Mouse (Mus musculus) splenic B cell, adult 2 months (primary cell): Measurements from ENCODE around the gene Slc9a6.

Experiments
- DNase-seq: peaks from one replicate; pipeline ENCODE4 v3.0.0-alpha.2; 2011; ENCODE audit warnings: low read depth, low spot score
- H3K27me3 ChIP-seq: 2 replicates; pipeline ENCODE4 v1.6.1; 2012; ENCODE audit warnings: mild to moderate bottlenecking, low read length, moderate library complexity, mixed read lengths; ENCODE audit not compliant: control insufficient read depth, poor library complexity, insufficient read depth, severe bottlenecking
- H3K36me3 ChIP-seq: 2 replicates; pipeline ENCODE4 v1.6.1; 2012; ENCODE audit warnings: mild to moderate bottlenecking, low read length, moderate library complexity, mixed read lengths; ENCODE audit not compliant: control insufficient read depth, poor library complexity, insufficient read depth, severe bottlenecking

The Slc9a6 gene

DNA sequence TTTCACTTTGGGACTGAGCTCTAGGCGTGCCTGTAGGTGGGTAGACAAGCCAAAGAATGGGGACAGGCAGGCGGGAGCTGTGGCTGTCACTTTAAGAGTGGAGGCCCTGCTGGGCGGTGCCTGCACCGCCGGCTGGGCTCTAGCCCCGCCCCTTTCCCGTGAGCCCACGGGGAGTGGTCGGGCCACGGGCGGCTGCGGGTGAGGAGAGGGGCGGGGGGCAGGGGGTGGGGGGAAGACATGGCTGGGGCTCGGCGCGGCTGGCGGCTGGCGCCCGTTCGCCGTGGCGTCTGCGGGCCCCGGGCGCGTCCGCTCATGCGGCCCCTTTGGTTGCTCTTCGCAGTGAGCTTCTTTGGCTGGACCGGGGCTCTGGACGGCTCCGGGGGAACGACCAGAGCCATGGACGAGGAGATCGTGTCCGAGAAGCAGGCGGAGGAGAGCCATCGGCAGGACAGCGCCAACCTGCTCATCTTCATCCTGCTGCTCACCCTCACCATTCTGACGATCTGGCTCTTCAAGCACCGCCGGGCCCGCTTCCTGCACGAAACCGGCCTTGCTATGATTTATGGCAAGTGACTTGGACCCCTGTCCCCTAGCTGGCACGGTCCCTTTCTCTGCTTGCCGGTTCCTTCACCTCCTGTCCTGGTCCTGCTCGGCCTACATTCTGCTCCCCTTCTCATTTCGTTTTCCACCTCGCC lies at the start of gene Slc9a6:
Slc9a6 (plus strand) TSS at position 135 of the 695 bp plus-strand sequence.
- H3K27me3 ChIP-seq = no peaks in the 10 kb centered on the region
- H3K36me3 ChIP-seq = no peaks in the 10 kb centered on the region
- peak; percentile 81 for DNase-seq

DNA sequence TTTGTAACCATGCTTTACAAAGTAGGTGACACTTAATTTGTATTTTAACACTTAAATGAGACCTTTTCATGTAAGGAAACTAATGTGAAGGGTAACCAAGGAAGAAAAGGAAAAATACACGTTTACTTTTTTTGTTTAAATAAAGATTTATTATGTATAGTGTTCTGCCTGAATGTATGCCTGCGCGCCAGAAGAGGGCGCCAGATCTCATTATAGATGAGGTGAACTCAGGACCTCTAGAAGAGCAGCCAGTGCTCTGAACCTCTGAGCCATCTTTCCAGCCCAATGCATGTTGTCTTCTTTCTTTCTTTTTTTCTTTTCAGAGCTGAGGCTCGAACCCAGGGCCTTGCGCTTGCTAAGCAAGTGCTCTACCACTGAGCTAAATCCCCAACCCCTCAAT lies 37.1 kb upstream of the Slc9a6 start:
- peak; percentile 53 for DNase-seq
- Histone ChIP-seq H3K36me3 (no peaks in the 10 kb centered on the region), H3K27me3 (no peaks in the 10 kb centered on the region)

DNA sequence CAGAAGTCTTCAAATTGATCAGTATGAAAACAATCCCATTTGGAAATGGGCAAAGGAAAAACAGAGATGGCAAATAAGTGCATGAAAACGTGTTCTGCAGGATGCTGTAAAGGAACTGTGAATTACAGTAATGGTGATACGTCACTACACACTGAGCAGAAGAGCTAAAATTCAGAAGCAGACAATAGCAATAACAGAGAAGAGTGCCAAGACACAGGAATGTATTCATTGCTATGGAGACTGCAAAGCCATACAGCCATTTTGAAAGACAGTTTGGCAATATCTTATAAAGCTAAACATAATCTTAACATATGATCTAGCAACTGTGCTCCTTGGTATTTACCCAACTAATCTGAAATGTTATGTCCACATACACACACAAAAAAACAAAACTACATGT lies 31.4 kb upstream of the Slc9a6 start:
- no peak for DNase-seq
- H3K27me3 ChIP-seq = no peaks in the 10 kb centered on the region
- H3K36me3 ChIP-seq = no peaks in the 10 kb centered on the region

DNA sequence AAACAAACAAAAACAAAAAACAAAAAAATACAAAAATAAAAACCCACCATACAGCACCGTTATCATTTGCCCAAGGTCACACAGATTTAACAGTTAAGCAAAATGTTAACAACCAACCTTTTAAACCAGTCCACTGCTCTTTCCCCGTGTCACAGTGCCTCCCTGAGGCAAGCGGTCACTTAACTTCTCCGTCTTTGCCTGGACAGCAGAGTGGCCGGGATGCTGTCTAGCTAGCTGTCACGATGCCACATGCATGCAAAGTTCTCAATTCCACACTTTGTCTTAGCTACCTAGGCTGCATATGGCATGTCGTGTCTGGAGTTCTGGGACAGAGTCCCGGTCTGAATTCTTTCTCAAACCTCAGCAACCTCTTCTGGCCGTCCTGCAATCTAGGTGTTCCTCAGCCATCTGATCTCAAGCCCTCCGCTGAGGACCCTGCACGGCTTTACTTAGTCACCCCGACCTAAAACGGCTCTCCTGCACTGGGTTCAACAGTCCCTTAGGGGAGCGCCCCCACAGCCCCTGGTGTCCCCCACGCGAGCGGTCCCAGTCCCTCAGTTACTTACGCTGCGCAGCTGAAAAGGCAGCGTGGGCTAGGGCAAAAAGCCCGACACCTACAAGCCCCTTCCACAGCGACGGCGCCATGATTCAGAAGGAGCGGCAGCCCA lies 12.2 kb upstream of the Slc9a6 start:
- H3K27me3 ChIP-seq = no peaks in the 10 kb centered on the region
- DNase-seq = no peak
- no peaks in the 10 kb centered on the region for H3K36me3 ChIP-seq

DNA sequence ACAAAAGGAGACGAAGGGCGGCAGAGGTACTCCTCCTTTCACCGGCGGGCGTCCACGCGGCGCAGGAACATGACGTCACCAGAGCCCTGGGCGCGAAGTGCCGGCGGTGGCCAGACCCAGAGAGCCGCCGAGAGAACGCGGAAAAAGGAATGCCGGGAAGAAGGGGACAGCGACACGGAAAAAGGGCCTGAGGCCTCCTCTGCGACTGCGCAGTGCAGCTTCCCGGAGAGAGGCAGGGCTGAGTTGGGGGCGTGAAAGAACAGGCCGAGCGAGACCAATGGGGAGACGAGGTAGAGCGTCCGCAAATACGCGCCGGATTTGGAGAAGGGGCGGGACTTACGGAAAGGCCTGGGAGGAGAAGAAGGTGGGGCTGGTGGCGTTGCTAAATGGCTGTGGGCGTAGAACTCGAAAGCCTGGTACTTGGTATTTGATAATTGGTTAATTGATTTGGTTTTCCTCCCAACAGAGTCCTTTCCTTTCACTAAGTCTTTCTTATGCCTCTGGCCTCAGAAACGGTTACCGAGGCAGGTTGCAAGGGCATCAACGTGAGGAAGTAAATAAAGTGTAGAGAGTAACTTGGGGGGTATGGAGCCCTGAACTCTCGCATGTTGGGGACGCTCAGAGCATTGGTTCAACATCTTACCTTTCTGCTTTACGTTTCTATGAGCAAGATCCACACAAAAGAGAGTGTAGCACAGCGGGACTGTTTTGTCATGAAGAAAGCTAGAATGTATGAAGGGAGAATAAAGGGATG lies 11.5 kb upstream of the Slc9a6 start, which contains the start of gene Mmgt1:
Mmgt1 (minus strand) TSS at position 183 of the 754 bp plus-strand sequence.
- Histone ChIP-seq H3K36me3 (no peaks in the 10 kb centered on the region), H3K27me3 (no peaks in the 10 kb centered on the region)
- DNase-seq = peak; percentile 91

DNA sequence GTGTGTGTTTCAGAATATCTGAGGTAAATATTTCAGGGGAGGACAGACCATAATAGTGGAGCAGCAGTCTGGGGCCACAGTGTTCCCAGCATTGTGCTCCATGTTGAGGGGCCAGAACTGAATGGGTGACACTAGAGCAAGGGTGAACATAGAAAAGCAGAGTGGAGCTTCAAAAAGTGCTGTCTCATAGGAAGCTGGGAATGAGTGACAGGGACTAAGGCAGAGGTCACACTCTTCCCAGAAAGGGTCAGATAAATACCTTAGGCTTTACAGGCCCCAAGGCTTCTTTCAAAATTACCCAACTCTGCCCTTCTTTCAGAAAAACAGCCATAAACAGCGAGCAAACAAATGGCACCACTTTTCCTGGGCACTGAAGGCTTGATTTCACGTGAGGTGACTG lies 3.0 kb upstream of the Slc9a6 start:
- Histone ChIP-seq H3K36me3 (no peaks in the 10 kb centered on the region), H3K27me3 (no peaks in the 10 kb centered on the region)
- no peak for DNase-seq

DNA sequence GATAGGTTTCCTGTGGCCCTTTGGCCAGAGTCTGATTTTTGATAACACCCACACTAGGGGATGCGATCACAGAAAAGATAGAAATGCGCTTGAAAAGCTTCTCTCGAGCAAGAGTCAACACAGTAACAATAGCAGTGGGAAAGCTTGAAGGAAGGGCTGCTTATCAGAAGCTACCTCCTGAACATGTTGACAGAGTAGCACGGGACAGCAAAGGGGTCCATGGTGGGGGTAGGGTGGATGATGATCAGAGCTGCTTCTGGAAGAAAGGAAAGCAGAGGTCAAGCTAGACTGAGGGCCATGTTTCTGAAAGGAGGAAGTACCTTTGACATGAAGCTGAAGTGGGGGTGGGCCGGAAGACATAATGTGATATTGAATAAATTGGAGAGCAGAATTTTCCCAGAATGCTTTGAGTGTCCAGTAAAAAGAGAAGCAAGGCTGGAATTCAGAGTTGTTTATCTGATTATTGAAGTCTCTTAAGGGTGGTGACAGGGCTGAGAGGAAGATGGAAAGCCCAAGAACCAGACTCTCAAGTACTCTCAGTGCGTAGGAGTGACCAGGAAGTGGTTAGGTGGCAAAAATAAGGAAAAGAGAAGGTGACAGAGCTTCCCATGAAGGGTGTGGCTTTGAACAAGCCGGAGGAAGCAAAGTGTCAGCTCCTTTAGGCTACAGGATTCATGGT lies 2.4 kb upstream of the Slc9a6 start:
- Histone ChIP-seq H3K36me3 (no peaks in the 10 kb centered on the region), H3K27me3 (no peaks in the 10 kb centered on the region)
- DNase-seq = no peak

DNA sequence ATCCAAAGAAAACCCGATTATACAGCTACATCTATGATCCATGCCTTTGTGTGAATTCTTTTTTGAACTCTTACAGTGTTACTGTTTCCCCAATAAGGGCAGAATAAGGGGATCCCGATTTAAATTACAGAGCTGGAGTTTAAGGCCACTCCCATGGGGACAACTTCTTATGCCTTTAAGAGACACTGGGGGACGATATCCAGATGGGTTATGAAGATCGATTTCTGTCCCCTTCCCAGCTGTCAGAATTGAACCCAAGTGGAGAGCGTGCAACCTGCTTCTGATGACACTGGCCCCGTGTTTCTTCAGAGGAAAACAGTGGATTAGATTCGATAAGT lies 303 bp upstream of the Slc9a6 start:
- DNase-seq = no peak
- Histone ChIP-seq H3K36me3 (no peaks in the 10 kb centered on the region), H3K27me3 (no peaks in the 10 kb centered on the region)

DNA sequence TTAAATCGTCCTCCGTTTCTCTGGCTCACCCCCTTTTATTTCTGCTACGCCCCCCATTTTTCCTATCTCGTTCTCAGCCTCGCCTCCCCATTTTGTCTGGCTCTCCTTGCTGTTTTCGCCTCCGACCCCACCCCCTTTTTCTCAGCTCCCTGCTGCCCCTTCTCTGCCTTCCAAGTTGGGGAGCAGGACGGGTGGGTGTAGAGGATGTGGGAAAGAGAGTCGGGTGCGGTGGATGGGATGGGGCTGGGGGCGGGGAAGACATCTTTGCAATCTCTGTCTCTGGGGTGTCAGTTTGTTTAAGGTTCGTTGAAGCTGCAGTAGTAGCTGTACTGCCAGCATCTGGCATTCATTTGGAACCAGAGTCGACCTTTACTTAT lies 749 bp downstream of the Slc9a6 start:
- DNase-seq = no peak
- Histone ChIP-seq H3K27me3 (no peaks in the 10 kb centered on the region), H3K36me3 (no peaks in the 10 kb centered on the region)

DNA sequence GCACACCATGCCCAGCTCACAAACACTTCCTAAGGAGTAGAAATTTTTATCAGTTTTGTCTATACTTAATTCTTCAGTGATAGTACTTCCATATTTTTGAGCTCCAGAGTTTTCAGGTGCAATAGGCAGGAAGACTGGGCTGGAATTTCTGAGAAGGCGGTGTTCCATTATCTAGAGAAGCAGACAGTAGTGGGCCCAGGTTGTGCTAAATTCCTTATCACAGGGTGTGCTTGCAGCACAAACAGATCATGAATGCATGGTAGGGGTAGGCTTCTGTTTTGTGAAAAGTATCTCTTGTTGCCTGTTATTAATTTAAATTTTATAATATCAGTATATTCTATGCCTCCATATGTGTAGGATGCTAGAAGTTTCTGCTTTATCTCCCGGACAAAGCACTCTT lies 5.7 kb downstream of the Slc9a6 start:
- H3K36me3 ChIP-seq = no peaks in the 10 kb centered on the region
- DNase-seq = no peak
- no peaks in the 10 kb centered on the region for H3K27me3 ChIP-seq

DNA sequence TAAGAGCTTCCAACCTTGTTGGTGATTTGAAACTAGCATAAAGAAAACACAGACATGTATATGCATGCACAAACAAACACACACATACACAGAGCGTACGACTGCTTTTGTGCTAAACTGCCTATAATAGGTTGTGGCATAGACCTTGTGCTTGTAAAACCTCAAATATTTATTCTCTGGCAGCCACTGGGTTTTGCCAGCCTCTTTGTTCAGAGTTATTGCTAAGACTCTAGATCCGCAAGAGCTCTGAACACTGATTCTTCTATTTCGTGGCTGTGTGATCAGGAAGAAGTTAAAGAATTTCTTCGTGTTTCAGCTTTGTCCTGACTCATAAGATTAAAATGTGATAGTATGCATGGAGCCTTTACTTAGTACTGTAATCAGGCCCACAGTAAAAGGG lies 26.6 kb downstream of the Slc9a6 start:
- Histone ChIP-seq H3K36me3 (no peaks in the 10 kb centered on the region), H3K27me3 (no peaks in the 10 kb centered on the region)
- DNase-seq = no peak

DNA sequence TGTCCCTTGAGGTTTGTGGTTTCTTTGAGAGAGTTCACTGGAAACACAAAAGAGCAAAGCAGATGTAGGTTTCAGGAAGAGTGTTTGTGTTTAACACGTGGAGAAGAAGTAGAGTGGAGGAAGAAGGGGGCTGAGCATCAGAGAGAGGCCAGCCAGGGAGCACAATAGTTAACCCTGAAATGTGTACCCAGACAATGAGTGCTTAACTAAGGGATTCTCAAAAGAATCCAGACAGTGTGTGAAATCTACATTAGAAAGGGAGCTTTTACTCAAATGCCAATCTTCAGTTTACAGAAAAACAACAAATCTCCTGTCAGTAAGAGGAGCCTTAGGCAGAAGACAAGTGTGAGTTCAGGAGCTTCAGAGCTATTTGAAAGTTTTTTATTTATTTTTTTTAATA lies 30.5 kb downstream of the Slc9a6 start:
- DNase-seq = no peak
- H3K27me3 ChIP-seq = no peaks in the 10 kb centered on the region
- no peaks in the 10 kb centered on the region for H3K36me3 ChIP-seq

DNA sequence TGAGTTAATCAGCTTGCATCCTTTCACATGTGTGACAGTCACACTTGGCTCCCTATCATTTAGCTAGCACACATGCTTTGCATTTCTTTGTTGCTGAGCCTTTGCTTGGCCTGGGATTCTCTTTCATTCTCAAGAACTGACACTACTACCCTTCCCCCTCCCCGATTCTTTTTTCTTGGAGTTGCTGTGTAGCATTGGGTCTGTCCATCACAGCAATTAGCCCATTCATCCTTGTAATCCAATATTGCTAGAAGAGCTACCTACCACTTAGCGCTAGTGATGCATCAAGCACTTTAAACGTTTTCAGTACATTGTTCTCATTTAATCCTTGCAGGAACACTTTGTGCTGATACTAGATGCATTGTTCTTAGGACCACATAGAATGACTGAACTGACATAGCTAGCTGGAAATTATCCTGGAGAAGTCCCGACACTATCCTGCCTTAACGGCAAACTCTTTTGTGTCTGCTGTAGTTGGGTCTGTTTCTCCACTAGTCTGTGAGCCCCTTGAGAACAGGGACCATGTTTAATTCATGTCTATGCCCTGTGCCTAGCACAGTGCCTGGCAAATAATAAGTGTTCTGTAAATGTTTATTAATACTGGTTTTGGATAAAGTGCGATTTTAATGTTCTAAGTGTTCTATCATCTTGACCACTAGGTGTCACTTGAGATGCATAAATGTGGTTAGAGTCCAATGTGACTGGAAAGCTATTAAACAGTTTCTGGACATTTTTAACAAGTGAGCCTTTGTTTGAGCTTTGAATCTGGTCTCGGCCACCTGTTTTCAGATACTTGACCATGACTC lies 40.2 kb downstream of the Slc9a6 start:
- H3K36me3 ChIP-seq = no peaks in the 10 kb centered on the region
- H3K27me3 ChIP-seq = no peaks in the 10 kb centered on the region
- peak; percentile 15 for DNase-seq

DNA sequence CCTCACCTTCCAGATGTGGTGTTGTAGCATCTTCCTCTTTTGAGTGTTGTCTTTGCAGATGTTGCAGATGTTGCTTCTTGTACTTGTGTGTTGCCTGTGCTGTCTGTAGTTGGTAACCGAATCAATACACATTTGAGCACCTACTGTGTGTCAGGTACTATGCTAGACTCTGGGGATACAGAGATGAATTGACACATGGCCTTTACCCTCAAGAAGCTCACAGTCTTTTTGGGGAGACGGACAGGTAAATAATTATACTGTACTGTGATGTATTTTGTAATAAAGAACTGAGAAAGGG lies 40.7 kb downstream of the Slc9a6 start:
- no peak for DNase-seq
- Histone ChIP-seq H3K36me3 (no peaks in the 10 kb centered on the region), H3K27me3 (no peaks in the 10 kb centered on the region)
